Mouse (Mus musculus) Patski (cell line): ENCODE measurements at regions not wholly inside any gene's neighbourhood (a gene's known extent, or its start where the extent isn't known, plus 50 kb on each side); places are given as distances from the start of the nearest gene placed in this dataset.

Source experiments
- ATAC-seq: fragments of 100-300 bp; one replicate; pipeline ENCODE4 v1.8.0; 2021
- CTCF ChIA-PET: fragments of 350-600 bp; sonication (Branson Sonifier 250); formaldehyde crosslinking; loops from one replicate; lab custom pipeline; 2022; ENCODE audit warnings: inconsistent platforms; lab: Charles Lee
- POLR2A ChIA-PET: fragments of 350-600 bp; sonication (Branson Sonifier 250); formaldehyde crosslinking; loops from one replicate; lab custom pipeline; 2022; ENCODE audit warnings: antibody characterized with exemption, inconsistent platforms; lab: Charles Lee
- DNase-seq: peaks from one replicate; pipeline ENCODE4 v3.0.0-alpha.2; 2011; ENCODE audit warnings: low read depth, low spot score
- H3K27me3 ChIP-seq: fragments of 371-371 bp; one replicate; pipeline ENCODE4 v1.5.1; 2021
- CTCF ChIP-seq: fragments of 100-300 bp; IDR thresholded peaks from one replicate; pipeline ENCODE4 v1.5.1; 2021
- in situ Hi-C: fragments of 300-500 bp; cut with MboI; formaldehyde crosslinking; loops from 3 replicates; pipeline ENCODE4 v1.11.1; 2018; ENCODE audit warnings: low pct_unique_long_range_greater_than_20kb, mixed read lengths

DNA sequence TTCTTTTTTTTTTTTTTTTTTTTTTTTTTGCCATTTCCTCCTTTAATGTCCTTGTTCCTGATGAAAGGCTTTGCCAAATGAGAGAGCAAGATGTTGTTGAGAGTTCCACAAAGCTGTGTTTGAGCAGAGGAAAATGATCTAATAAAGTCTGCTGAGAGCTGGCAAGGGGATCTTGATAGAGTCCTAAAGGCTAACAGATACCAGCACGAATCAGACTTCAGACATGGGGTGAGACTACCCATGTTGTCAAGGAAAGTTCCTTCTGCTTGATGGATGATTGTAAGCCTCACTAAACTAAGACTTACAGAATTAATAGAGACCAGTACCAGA lies 665.2 kb upstream of the Fam92a start:
- no peaks in the 10 kb centered on the region for H3K27me3 ChIP-seq
- ChIA-PET CTCF (no interaction called here), POLR2A (no interaction called here)
- ATAC-seq (no peak), DNase-seq (no peak)
- in situ Hi-C loops = no loop called here
- no peak for TF ChIP-seq CTCF

DNA sequence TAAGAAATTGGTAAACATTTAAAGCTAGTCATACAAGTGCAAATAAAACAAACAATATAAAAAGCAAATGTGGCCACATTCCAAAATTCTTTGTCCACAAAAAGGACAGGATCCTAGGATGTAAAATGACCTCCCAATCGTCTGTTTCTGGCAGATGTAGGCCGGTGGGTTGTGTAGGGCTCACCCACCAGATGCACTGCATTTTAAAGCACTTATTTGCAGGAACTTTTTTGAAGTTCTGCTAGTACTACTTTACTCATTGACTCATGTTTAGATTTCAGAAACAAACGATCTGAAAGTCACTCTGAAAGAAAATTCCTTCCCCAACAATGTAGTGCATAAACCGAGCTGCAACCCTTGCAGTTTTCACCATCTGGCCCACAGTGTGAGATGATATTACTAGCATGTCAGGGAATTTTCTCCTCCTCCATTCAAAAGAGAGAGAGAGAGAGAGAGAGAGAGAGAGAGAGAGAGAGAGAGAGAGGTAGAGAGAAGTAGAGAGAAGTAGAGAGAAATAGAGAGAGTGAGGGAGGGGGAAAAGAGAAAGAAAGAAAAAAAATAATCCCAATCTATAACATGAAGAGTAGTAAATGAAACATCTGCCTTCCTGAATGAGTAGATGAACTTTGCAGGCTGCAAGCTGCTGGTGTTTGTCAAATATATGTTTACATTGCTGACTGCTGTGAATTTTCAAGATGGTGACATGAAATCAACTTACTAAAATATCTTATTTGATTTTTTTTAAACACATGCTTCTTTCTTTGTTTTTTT lies 664.7 kb upstream of the Fam92a start:
- no peaks in the 10 kb centered on the region for H3K27me3 ChIP-seq
- CTCF ChIA-PET = no interaction called here
- in situ Hi-C loops = no loop called here
- DNase-seq (no peak), ATAC-seq (no peak)
- no peak for TF ChIP-seq CTCF
- POLR2A ChIA-PET = no interaction called here

- in situ Hi-C loops = no loop called here
- no peak for ATAC-seq
- ChIA-PET POLR2A (no interaction called here), CTCF (no interaction called here)
- DNase-seq = no peak
- H3K27me3 ChIP-seq = peaks cover 2% of the 10 kb centered on the region
- no peak for TF ChIP-seq CTCF
Measured at GRCm38 (mm10) chr4:12826419-12826818, 654.6 kb upstream of the Fam92a start.

GRCm38 (mm10) chr4:12814251-12814650 lies 642.4 kb upstream of the Fam92a start:
- ChIA-PET POLR2A (no interaction called here), CTCF (interaction anchor here (1.0 to 1.1 kb wide), 2 partner anchors 9 to 12 kb away, joined by 3 to 5 read pairs; no protein-coding TSS in a partner anchor)
- TF ChIP-seq CTCF = no peak
- DNase-seq (no peak), ATAC-seq (no peak)
- no peaks in the 10 kb centered on the region for H3K27me3 ChIP-seq
- in situ Hi-C loops = no loop called here

- ATAC-seq (no peak), DNase-seq (no peak)
- TF ChIP-seq CTCF = no peak
- H3K27me3 ChIP-seq = no peaks in the 10 kb centered on the region
- ChIA-PET CTCF (interaction anchor here (0.9 kb wide), 1 partner anchor 37 kb away, joined by 3 read pairs; no protein-coding TSS in a partner anchor), POLR2A (no interaction called here)
- in situ Hi-C loops = no loop called here
Measured at GRCm38 (mm10) chr4:12801186-12801585, 629.4 kb upstream of the Fam92a start.

- ATAC-seq (no peak), DNase-seq (no peak)
- H3K27me3 ChIP-seq = no peaks in the 10 kb centered on the region
- ChIA-PET POLR2A (interaction anchor here (0.6 kb wide), 1 partner anchor 19 kb away, joined by 4 read pairs; no protein-coding TSS in a partner anchor), CTCF (no interaction called here)
- TF ChIP-seq CTCF = no peak
- in situ Hi-C loops = no loop called here
Measured at GRCm38 (mm10) chr4:12799564-12799963, 627.7 kb upstream of the Fam92a start.

DNA sequence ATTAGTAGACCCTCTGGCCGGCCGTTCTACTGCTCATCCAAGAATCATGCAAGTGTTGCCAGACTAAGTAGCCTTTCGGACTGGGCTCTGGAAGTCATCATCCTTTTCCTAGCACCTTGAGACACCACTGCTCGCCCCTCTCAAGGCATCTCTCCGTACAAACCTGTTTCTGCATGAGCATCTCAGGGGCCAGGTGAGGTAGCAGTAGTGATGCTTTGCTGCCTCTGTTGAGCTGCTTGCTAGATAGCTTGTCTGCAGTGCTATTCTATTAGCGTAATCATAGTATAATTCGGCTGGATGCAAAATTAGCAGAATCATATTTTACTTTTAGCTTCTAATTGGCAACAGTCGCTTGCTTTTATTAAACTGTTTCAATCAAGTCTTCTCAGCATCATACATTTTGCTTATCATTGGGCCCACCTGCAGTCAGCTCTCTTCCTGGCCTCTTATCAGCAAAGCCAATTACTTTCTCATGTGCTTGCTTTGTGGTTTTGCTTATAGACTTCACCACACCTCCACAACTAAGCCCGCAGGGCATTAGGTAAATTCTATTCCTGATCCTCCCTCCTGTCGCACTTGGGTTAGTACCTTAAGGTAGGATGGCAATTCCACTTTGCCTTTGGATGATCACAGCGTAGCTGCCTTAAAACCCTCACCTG lies 621.1 kb upstream of the Fam92a start:
- no peak for TF ChIP-seq CTCF
- POLR2A ChIA-PET = no interaction called here
- H3K27me3 ChIP-seq = no peaks in the 10 kb centered on the region
- no peak for ATAC-seq
- CTCF ChIA-PET = no interaction called here
- DNase-seq = no peak
- in situ Hi-C loops = no loop called here

DNA sequence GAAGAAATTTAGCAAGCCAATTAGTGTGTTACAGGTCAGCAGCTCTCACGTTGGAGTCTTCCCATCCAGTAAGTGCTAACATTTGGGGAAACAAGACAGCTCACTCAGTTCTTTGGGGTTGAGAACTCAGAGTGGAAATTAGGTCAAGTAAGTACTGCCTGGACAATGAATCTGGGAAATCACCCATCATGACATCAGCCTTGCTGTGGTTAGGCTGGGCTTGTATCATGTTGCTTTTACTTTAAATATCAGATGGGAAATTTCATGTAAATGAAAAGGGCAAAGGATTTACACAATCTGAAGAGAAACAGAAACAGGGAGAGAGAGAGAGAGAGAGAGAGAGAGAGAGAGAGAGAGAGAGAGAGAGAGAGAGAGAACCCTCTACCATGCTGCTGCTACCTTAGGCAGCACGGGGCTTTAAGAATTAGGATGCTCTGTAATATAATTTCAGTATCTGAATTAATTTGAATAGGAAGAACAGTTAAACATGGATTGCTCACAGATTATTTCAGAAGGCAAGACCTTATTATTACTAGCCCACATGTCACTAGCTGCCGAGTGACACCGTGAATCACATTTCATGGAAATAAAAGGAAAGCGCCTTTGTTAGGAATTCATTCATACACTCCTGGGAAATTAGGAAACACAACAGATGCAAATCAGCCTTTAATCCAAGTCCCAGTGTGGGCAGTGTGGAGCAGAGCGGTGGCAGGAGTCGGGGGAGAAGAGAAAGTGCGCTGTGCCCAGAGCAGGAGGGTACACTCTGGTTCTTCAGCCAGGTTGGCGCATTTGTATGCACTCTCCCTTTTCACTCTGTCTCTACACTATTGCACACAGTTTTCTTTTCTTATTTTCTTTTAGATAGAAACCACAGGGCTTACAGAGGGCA lies 620.2 kb upstream of the Fam92a start:
- DNase-seq (no peak), ATAC-seq (no peak)
- TF ChIP-seq CTCF = no peak
- in situ Hi-C loops = no loop called here
- ChIA-PET POLR2A (no interaction called here), CTCF (interaction anchor here (0.8 kb wide), 1 partner anchor 9 kb away, joined by 3 read pairs; no protein-coding TSS in a partner anchor)
- H3K27me3 ChIP-seq = no peaks in the 10 kb centered on the region

GRCm38 (mm10) chr4:12785840-12786239 lies 614.0 kb upstream of the Fam92a start:
- POLR2A ChIA-PET = no interaction called here
- DNase-seq (no peak), ATAC-seq (no peak)
- H3K27me3 ChIP-seq = no peaks in the 10 kb centered on the region
- CTCF ChIA-PET = no interaction called here
- TF ChIP-seq CTCF = no peak
- in situ Hi-C loops = no loop called here

- DNase-seq = no peak
Measured at GRCm38 (mm10) chr4:12784479-12784878, 612.7 kb upstream of the Fam92a start.

More at GRCm38 (mm10) chr4:12784479-12784878, 612.7 kb upstream of the Fam92a start:
- ATAC-seq = no peak
- in situ Hi-C loops = no loop called here
- POLR2A ChIA-PET = no interaction called here
- CTCF ChIA-PET = no interaction called here
- no peak for TF ChIP-seq CTCF
- H3K27me3 ChIP-seq = no peaks in the 10 kb centered on the region
